Mouse (Mus musculus) kidney, embryonic 16.5 days (tissue): ENCODE data around the gene Adora1. TPM values are rescaled to one million over a fixed set of nuclear protein-coding genes. Genes with fewer than 3 reads are reported as not detected.
"Not testable (repeated sequence)": the region's sequence is repeated elsewhere in the genome, so short reads cannot be mapped to it uniquely, and the experiment has no call there.

ENCODE experiments used
- ATAC-seq: fragments of 200-750 bp; cut with Nextera tagmentation; 2 replicates; pipeline ENCODE4 v1.8.0; 2017; ENCODE audit warnings: moderate TSS enrichment; ENCODE audit not compliant: low FRiP score, low TSS enrichment
- H3K27ac ChIP-seq: fragments of 300-500 bp; sonication (generic); 2 replicates; pipeline ENCODE4 v1.5.1; 2014; ENCODE audit warnings: low read length
- H3K27me3 ChIP-seq: fragments of 300-500 bp; sonication (generic); 2 replicates; pipeline ENCODE4 v1.6.1; 2014; ENCODE audit warnings: low read length, control low read depth, mixed read lengths; ENCODE audit not compliant: insufficient read depth
- H3K36me3 ChIP-seq: fragments of 300-500 bp; sonication (generic); 2 replicates; pipeline ENCODE4 v1.6.1; 2014; ENCODE audit warnings: low read length, control low read depth, mixed read lengths; ENCODE audit not compliant: insufficient read depth
- H3K4me1 ChIP-seq: fragments of 300-500 bp; sonication (generic); 2 replicates; pipeline ENCODE4 v1.6.1; 2014; ENCODE audit warnings: low read length, control low read depth, mixed read lengths; ENCODE audit not compliant: insufficient read depth
- H3K4me2 ChIP-seq: fragments of 300-500 bp; sonication (generic); replicated peaks from 2 replicates; pipeline ENCODE4 v1.6.1; 2014; ENCODE audit warnings: low read depth, low read length
- H3K4me3 ChIP-seq: fragments of 300-500 bp; sonication (generic); 2 replicates; pipeline ENCODE4 v1.5.1; 2014; ENCODE audit warnings: mild to moderate bottlenecking, low read length
- H3K9ac ChIP-seq: fragments of 300-500 bp; sonication (generic); replicated peaks from 2 replicates; pipeline ENCODE4 v1.6.1; 2014; ENCODE audit warnings: low read length
- H3K9me3 ChIP-seq: fragments of 300-500 bp; sonication (generic); 2 replicates; pipeline ENCODE4 v1.6.1; 2016; ENCODE audit warnings: low read length, control low read depth
- WGBS: fragments of 180-500 bp; shearing (Covaris S2); extraction: QIAGEN DNeasy Blood & Tissue Kit; methylation state at CpG from one replicate; pipeline ENCODE4 v1.1.7; 2014; 5-methylcytosine and 5-hydroxymethylcytosine counted together
- polyA plus RNA-seq: library from polyadenylated mRNA; unstranded; fragments of >200 nt; fragmentation: Nextera tagmentation; extraction: Ambion mirVana; gene quantifications from 2 replicates; pipeline ENCODE4 v1.2.1, GENCODE M21; 2015

The Adora1 gene
- polyA plus RNA-seq, 1 experiment from 2014 or later, result 10.4 TPM

- no peak for ATAC-seq
- Histone ChIP-seq H3K27me3 (no peaks in the 10 kb centered on the region), H3K9ac (no peak overlapping the region), H3K9me3 (no peaks in the 10 kb centered on the region), H3K4me1 (peaks cover 7% of the 10 kb centered on the region), H3K4me3 (no peak overlapping the region), H3K36me3 (no peaks in the 10 kb centered on the region), H3K27ac (no peak overlapping the region), H3K4me2 (no peak overlapping the region)
- WGBS, result 85% methylated on average over 5 of the region's 5 CpGs
Measured at GRCm38 (mm10) chr1:134272754-134273250, 37.6 kb upstream of the Adora1 start.

GRCm38 (mm10) chr1:134270026-134270425 is 34.8 kb upstream of the Adora1 start:
- H3K27me3 ChIP-seq, result no peaks in the 10 kb centered on the region
- no peak overlapping the region for H3K4me2 ChIP-seq
- WGBS, result 81% methylated on average over 7 of the region's 7 CpGs
- H3K9me3 ChIP-seq, result no peaks in the 10 kb centered on the region
- no peak overlapping the region for H3K4me3 ChIP-seq
- no peaks in the 10 kb centered on the region for H3K4me1 ChIP-seq
- H3K36me3 ChIP-seq, result no peaks in the 10 kb centered on the region
- no peak for ATAC-seq
- no peak overlapping the region for H3K9ac ChIP-seq
- H3K27ac ChIP-seq, result no peak overlapping the region

- no peak overlapping the region for H3K4me2 ChIP-seq
- no peak overlapping the region for H3K27ac ChIP-seq
- no peaks in the 10 kb centered on the region for H3K4me1 ChIP-seq
- H3K36me3 ChIP-seq, result no peaks in the 10 kb centered on the region
- H3K9ac ChIP-seq, result no peak overlapping the region
- no peaks in the 10 kb centered on the region for H3K27me3 ChIP-seq
- peaks cover 5% of the 10 kb centered on the region for H3K9me3 ChIP-seq
- ATAC-seq, result no peak
- no peak overlapping the region for H3K4me3 ChIP-seq
- 23% methylated on average over 2 of the region's 2 CpGs for WGBS
Measured at GRCm38 (mm10) chr1:134265797-134266196, 30.6 kb upstream of the Adora1 start.

- WGBS, result 94% methylated on average over 6 of the region's 6 CpGs
- Histone ChIP-seq H3K36me3 (no peaks in the 10 kb centered on the region), H3K4me3 (no peak overlapping the region), H3K9me3 (peaks cover 9% of the 10 kb centered on the region), H3K9ac (no peak overlapping the region), H3K27ac (no peak overlapping the region), H3K4me2 (no peak overlapping the region), H3K4me1 (no peaks in the 10 kb centered on the region), H3K27me3 (no peaks in the 10 kb centered on the region)
- ATAC-seq, result no peak
Measured at GRCm38 (mm10) chr1:134264341-134264740, 29.1 kb upstream of the Adora1 start.

- H3K4me3 ChIP-seq, H3K27me3 ChIP-seq, H3K9me3 ChIP-seq, H3K27ac ChIP-seq, H3K9ac ChIP-seq, ATAC-seq, H3K4me2 ChIP-seq, H3K4me1 ChIP-seq, H3K36me3 ChIP-seq: not testable (repeated sequence)
- WGBS, result 72% methylated on average over 1 of the region's 1 CpGs
Measured at GRCm38 (mm10) chr1:134249681-134250080, 14.4 kb upstream of the Adora1 start.

- 58% methylated on average over 4 of the region's 4 CpGs for WGBS
- ATAC-seq, result no peak
- H3K36me3 ChIP-seq, result no peaks in the 10 kb centered on the region
- H3K9me3 ChIP-seq, result no peaks in the 10 kb centered on the region
- no peak overlapping the region for H3K4me2 ChIP-seq
- no peaks in the 10 kb centered on the region for H3K27me3 ChIP-seq
- peaks cover 9% of the 10 kb centered on the region for H3K4me1 ChIP-seq
- H3K4me3 ChIP-seq, result no peak overlapping the region
- H3K9ac ChIP-seq, result no peak overlapping the region
- H3K27ac ChIP-seq, result no peak overlapping the region
Measured at GRCm38 (mm10) chr1:134246590-134246989, 11.4 kb upstream of the Adora1 start.

- peaks cover 12% of the 10 kb centered on the region for H3K4me1 ChIP-seq
- H3K4me2 ChIP-seq, result no peak overlapping the region
- no peaks in the 10 kb centered on the region for H3K9me3 ChIP-seq
- no peaks in the 10 kb centered on the region for H3K27me3 ChIP-seq
- H3K36me3 ChIP-seq, result no peaks in the 10 kb centered on the region
- no peak overlapping the region for H3K4me3 ChIP-seq
- ATAC-seq, result no peak
- 79% methylated on average over 14 of the region's 14 CpGs for WGBS
- no peak overlapping the region for H3K9ac ChIP-seq
- no peak overlapping the region for H3K27ac ChIP-seq
Measured at GRCm38 (mm10) chr1:134245004-134245717, 9.9 kb upstream of the Adora1 start.

- Histone ChIP-seq H3K9me3 (no peaks in the 10 kb centered on the region), H3K27ac (peak overlapping the region; percentile 48; the same call in 1 of the 2 replicates), H3K4me2 (peak overlapping the region; percentile 56), H3K4me3 (peak overlapping the region; percentile 24; the same call in 1 of the 2 replicates), H3K9ac (peak overlapping the region; percentile 53), H3K27me3 (no peaks in the 10 kb centered on the region), H3K4me1 (peaks cover 12% of the 10 kb centered on the region), H3K36me3 (no peaks in the 10 kb centered on the region)
- 20% methylated on average over 35 of the region's 35 CpGs for WGBS
- peak; percentile 93 for ATAC-seq
Measured at GRCm38 (mm10) chr1:134243948-134244914, 9.0 kb upstream of the Adora1 start.

- Histone ChIP-seq H3K9ac (peak overlapping the region; percentile 53; the same call in 1 of the 2 replicates), H3K36me3 (no peaks in the 10 kb centered on the region), H3K27ac (peak overlapping the region; percentile 48; the same call in 1 of the 2 replicates), H3K4me1 (peaks cover 12% of the 10 kb centered on the region), H3K4me3 (no peak overlapping the region), H3K9me3 (no peaks in the 10 kb centered on the region), H3K27me3 (no peaks in the 10 kb centered on the region), H3K4me2 (no peak overlapping the region; the same call in 1 of the 2 replicates)
- peak; percentile 77 for ATAC-seq
- 46% methylated on average over 6 of the region's 6 CpGs for WGBS
Measured at GRCm38 (mm10) chr1:134243505-134243904, 8.3 kb upstream of the Adora1 start.
